Mouse (Mus musculus) embryonic stem cell, embryonic (primary cell): Measurements from ENCODE around the gene Hnrnpa1.

ENCODE experiments used
- CTCF ChIA-PET, 4 experiments: fragments of 300-600 bp in 2 of 4; fragments of 350-600 bp in 2 of 4; sonication (Branson Sonifier 250); formaldehyde crosslinking; loops; one replicate each; lab custom pipeline; 2022; ENCODE audit warnings: inconsistent platforms in 2 of 4; lab: Charles Lee
- POLR2A ChIA-PET, 4 experiments: fragments of 300-600 bp in 2 of 4; fragments of 350-600 bp in 2 of 4; sonication (Branson Sonifier 250); formaldehyde crosslinking; loops; one replicate each; lab custom pipeline; 2022; ENCODE audit warnings: antibody characterized with exemption in 4 of 4, inconsistent platforms in 1 of 4; lab: Charles Lee

Gene Hnrnpa1

GRCm38 (mm10) chr15:103279750-103280149 is 39.5 kb downstream of the Hnrnpa1 start:
- CTCF ChIA-PET: interaction anchor here (0.7 to 8.3 kb wide), 21 partner anchors 7 to 102 kb away, joined by 3 to 126 read pairs (median 5); partner anchors contain the start of genes Copz1 (in 1 of the 4) and Gpr84 (in 1 of the 4)
- POLR2A ChIA-PET: interaction anchor here in 2 of 4 experiments (0.5 to 14.6 kb wide), 11 partner anchors 7 to 359 kb away, joined by 3 to 211 read pairs (median 5); partner anchors contain the start of genes Cbx5 (in 2 of the 2), Copz1 (in 1 of the 2), Gpr84 (in 1 of the 2) and Hnrnpa1 (in 1 of the 2)

DNA sequence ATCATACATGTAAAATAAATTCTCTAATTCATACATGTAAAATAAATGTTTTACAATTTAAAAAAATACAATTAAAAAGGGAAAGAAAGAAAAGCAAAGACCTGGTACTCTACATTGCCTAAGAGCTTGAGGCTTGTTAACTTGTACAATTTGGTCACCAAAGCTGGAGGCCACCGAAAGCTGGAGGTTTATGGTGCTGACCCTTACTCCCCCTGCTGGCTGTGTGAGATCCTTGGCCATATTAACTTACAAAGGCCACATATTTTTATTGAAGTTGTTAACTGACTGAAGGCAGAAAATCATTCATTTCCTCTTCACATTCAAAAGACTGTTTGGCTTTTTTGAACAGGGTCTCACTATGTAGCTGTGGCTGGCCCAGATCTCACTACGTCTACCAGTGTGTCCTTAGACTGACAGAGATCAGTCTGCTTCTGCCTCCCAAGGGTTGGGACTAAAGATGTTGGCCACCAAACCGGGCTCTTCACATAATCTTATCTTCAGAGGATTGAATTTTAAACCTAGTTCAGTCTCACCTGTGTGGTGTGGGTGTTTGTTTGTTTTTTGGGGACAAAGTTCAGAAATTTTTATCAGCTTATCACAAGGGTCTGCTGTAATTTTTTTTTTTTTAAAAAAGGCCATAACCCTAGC is 40.7 kb downstream of the Hnrnpa1 start:
- POLR2A ChIA-PET: interaction anchor here (0.6 to 14.6 kb wide), 16 partner anchors 8 to 120 kb away, joined by 3 to 211 read pairs (median 6); partner anchors contain the start of genes Copz1 (in 2 of the 4), Cbx5 (in 1 of the 4), Gpr84 (in 1 of the 4) and Hnrnpa1 (in 1 of the 4)
- CTCF ChIA-PET: interaction anchor here (0.6 to 8.3 kb wide), 58 partner anchors 8 to 534 kb away, joined by 3 to 126 read pairs (median 4); partner anchors contain the start of genes Copz1 (in 4 of the 4), Gpr84 (in 2 of the 4) and Zfp385a (in 1 of the 4)

GRCm38 (mm10) chr15:103281465-103282205 is 41.4 kb downstream of the Hnrnpa1 start:
- ChIA-PET CTCF (interaction anchor here (0.6 to 8.3 kb wide), 52 partner anchors 9 to 505 kb away, joined by 3 to 126 read pairs (median 5); partner anchors contain the start of genes Copz1 (in 4 of the 4), Gpr84 (in 1 of the 4), Nfe2 (in 1 of the 4) and Zfp385a (in 1 of the 4)), POLR2A (interaction anchor here (0.6 to 14.6 kb wide), 16 partner anchors 8 to 501 kb away, joined by 3 to 211 read pairs (median 6); partner anchors contain the start of genes Copz1 (in 2 of the 4), Cbx5 (in 1 of the 4), Gpr84 (in 1 of the 4) and Hnrnpa1 (in 1 of the 4))

DNA sequence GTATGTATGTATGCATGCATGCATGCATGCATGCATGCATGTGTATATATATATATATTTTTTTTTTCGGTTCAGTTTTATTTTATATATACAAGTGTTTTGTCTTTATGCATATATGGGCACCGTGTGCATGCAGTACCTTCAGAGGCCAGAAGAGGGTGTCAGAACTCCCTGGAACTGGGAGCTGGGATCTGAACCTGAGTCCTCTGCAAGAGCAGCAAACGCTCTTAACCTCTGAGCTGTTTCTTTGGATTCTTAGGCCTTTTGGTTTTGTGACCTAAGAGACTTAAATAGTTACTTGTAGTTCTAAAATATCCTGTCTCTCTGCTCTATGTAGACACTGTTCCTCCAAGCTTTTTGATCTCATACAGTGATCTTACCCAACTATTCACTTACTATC is 43.8 kb downstream of the Hnrnpa1 start:
- ChIA-PET POLR2A (interaction anchor here (0.6 to 14.6 kb wide), 33 partner anchors 9 to 97 kb away, joined by 3 to 211 read pairs (median 4); partner anchors contain the start of genes Cbx5 (in 3 of the 4), Copz1 (in 3 of the 4), Gpr84 (in 2 of the 4) and Hnrnpa1 (in 2 of the 4)), CTCF (interaction anchor here (0.5 to 8.3 kb wide), 77 partner anchors 8 to 1922 kb away, joined by 3 to 126 read pairs (median 6); partner anchors contain the start of genes Copz1 (in 4 of the 4), Gpr84 (in 2 of the 4) and Cbx5 (in 1 of the 4))

GRCm38 (mm10) chr15:103284647-103285046 is 44.4 kb downstream of the Hnrnpa1 start:
- POLR2A ChIA-PET: interaction anchor here in 3 of 4 experiments (0.6 to 14.6 kb wide), 30 partner anchors 8 to 97 kb away, joined by 3 to 211 read pairs (median 4); partner anchors contain the start of genes Cbx5 (in 3 of the 3), Copz1 (in 2 of the 3), Hnrnpa1 (in 2 of the 3) and Gpr84 (in 1 of the 3)
- CTCF ChIA-PET: interaction anchor here (0.5 to 8.3 kb wide), 77 partner anchors 8 to 1922 kb away, joined by 3 to 126 read pairs (median 6); partner anchors contain the start of genes Copz1 (in 4 of the 4), Gpr84 (in 2 of the 4) and Cbx5 (in 1 of the 4)

DNA sequence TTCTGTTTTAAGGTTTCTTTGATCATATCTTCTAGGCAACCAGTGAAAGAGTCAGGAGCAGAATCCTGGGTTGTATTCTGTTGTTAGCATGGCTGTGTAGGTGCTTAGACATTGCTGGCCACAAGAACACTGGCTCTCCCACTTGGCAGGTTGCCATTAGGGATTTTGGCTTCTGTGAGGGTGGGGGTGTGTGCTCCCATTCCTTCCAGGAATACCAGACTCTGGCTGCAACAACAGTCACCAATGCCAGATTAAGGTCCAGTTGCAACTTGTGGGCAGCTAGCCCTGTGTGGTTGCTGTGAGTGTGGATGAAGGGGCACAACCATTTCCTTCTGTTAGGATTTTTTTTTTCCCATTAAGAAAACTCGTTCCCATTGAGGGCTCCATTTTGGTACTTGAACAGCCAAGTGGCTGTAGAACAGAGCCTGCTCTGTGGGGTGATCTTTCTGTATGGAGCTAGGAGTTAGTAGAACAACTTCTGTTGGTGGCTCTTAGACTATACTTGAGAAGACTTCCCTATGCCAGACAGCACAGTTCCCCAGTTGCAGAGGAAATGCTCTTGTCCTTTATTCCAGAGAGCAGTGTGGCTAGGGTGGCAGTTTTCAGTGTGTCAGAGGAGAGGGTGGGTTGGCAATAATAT is 45.7 kb downstream of the Hnrnpa1 start:
- ChIA-PET CTCF (interaction anchor here in 3 of 4 experiments (1.7 to 8.3 kb wide), 9 partner anchors 9 to 95 kb away, joined by 5 to 126 read pairs (median 17); partner anchors contain the start of genes Copz1 (in 2 of the 3) and Gpr84 (in 2 of the 3)), POLR2A (interaction anchor here in 2 of 4 experiments (0.8 to 14.6 kb wide), 12 partner anchors 13 to 51 kb away, joined by 3 to 211 read pairs (median 8); partner anchors contain the start of genes Copz1 (in 2 of the 2), Cbx5 (in 1 of the 2), Gpr84 (in 1 of the 2) and Hnrnpa1 (in 1 of the 2))

GRCm38 (mm10) chr15:103289600-103289999 is 49.4 kb downstream of the Hnrnpa1 start:
- CTCF ChIA-PET: interaction anchor here in 3 of 4 experiments (0.5 to 1.8 kb wide), 6 partner anchors 9 to 39 kb away, joined by 3 to 6 read pairs (median 4); no protein-coding TSS in a partner anchor
- POLR2A ChIA-PET: interaction anchor here in 1 of 4 experiments (0.6 to 14.6 kb wide), 4 partner anchors 13 to 48 kb away, joined by 3 to 211 read pairs (median 39); partner anchors contain the start of genes Copz1 and Gpr84

DNA sequence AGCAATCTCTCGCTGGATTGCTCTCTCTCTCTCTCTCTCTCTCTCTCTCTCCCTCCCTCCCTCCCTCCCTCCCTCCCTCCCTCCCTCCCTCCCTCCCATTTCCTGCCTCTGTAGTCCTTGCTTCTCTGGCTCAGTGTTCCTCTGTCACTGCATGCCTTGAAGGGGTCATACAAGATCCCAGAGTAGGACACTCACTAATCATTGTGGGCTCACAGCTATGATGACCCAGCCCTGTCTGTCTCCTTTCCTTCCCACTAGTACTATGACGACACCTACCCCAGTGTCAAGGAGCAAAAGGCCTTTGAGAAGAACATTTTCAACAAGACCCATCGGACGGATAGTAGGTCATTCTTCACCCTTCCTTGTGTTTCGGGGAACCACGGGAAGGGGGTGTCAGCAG is 50.2 kb downstream of the Hnrnpa1 start:
- ChIA-PET POLR2A (interaction anchor here in 2 of 4 experiments (1.0 to 14.6 kb wide), 5 partner anchors 7 to 51 kb away, joined by 3 to 211 read pairs (median 8); partner anchors contain the start of genes Cbx5 (in 1 of the 2), Copz1 (in 1 of the 2) and Gpr84 (in 1 of the 2)), CTCF (interaction anchor here in 3 of 4 experiments (0.5 to 1.8 kb wide), 5 partner anchors 25 to 76 kb away, joined by 3 to 5 read pairs (median 4); no protein-coding TSS in a partner anchor)

DNA sequence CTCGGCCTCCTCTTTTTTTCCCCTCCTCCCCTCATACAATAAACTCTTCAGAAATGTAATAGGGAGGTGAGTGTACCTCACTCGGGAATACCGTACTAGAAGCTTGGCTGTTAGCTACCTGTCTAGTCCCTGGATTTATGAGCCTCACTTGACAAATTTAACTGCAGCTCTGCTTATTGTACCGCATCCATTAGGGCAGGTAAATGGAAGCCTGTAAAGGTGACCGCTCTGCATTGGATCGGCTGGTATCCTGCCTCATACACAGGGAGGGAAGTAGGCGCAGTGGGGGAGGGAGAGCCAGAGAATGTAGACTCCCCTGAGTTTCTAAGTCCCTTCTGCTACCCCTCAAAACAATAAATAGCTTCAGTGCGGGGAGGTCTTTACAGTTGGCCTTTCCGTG is 50.6 kb downstream of the Hnrnpa1 start:
- ChIA-PET POLR2A (interaction anchor here in 2 of 4 experiments (0.6 to 14.6 kb wide), 6 partner anchors 8 to 52 kb away, joined by 3 to 211 read pairs (median 6); partner anchors contain the start of genes Cbx5 (in 1 of the 2), Copz1 (in 1 of the 2) and Gpr84 (in 1 of the 2)), CTCF (interaction anchor here in 2 of 4 experiments (0.6 to 1.8 kb wide), 4 partner anchors 15 to 36 kb away, joined by 3 to 5 read pairs (median 4); no protein-coding TSS in a partner anchor)

GRCm38 (mm10) chr15:103292673-103293345 is 52.6 kb downstream of the Hnrnpa1 start:
- ChIA-PET CTCF (interaction anchor here (0.5 to 4.9 kb wide), 44 partner anchors 8 to 1956 kb away, joined by 3 to 31 read pairs (median 4); partner anchors contain the start of genes Copz1 (in 1 of the 4) and Zfp385a (in 1 of the 4)), POLR2A (interaction anchor here in 3 of 4 experiments (0.7 to 2.0 kb wide), 19 partner anchors 8 to 216 kb away, joined by 3 to 16 read pairs (median 4); partner anchors contain the start of genes Copz1 (in 2 of the 3), Cbx5 (in 1 of the 3) and Hnrnpa1 (in 1 of the 3))

GRCm38 (mm10) chr15:103293375-103293774 is 53.1 kb downstream of the Hnrnpa1 start:
- ChIA-PET CTCF (interaction anchor here (0.6 to 4.9 kb wide), 41 partner anchors 9 to 1957 kb away, joined by 3 to 31 read pairs (median 4); partner anchors contain the start of genes Copz1 (in 1 of the 4) and Zfp385a (in 1 of the 4)), POLR2A (interaction anchor here in 3 of 4 experiments (0.7 to 2.0 kb wide), 16 partner anchors 9 to 216 kb away, joined by 3 to 16 read pairs (median 5); partner anchors contain the start of genes Copz1 (in 2 of the 3), Cbx5 (in 1 of the 3) and Hnrnpa1 (in 1 of the 3))

DNA sequence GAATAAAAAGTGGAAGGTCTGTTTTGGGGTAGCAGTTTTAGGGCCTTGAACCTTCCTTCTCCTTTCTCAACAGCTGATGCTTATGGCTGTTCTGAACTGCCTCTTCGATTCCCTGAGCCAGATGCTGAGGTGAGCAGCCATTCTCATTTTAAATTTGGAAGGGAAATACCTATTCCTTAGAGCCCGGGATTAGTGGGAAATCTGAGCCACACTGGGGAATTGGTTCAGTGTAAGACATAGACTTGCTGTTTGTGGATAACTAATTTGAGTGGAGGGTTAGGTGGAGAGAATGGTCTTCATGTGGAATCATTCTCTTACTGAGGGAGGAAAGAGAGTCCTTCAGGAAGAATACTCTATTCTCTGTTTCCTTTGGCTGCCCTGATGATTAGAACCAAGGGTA is 54.4 kb downstream of the Hnrnpa1 start:
- ChIA-PET POLR2A (interaction anchor here in 2 of 4 experiments (1.3 to 17.4 kb wide), 7 partner anchors 10 to 47 kb away, joined by 3 to 211 read pairs (median 11); partner anchors contain the start of gene Copz1 (in 2 of the 2)), CTCF (interaction anchor here in 3 of 4 experiments (0.6 to 4.9 kb wide), 6 partner anchors 10 to 29 kb away, joined by 3 to 31 read pairs (median 6); no protein-coding TSS in a partner anchor)

- ChIA-PET POLR2A (interaction anchor here in 3 of 4 experiments (0.6 to 17.4 kb wide), 16 partner anchors 9 to 55 kb away, joined by 3 to 211 read pairs (median 4); partner anchors contain the start of gene Copz1 (in 2 of the 3)), CTCF (interaction anchor here (0.6 to 4.9 kb wide), 11 partner anchors 12 to 118 kb away, joined by 3 to 31 read pairs (median 5); no protein-coding TSS in a partner anchor)
Observed at GRCm38 (mm10) chr15:103295851-103296250, 55.6 kb downstream of the Hnrnpa1 start.
